Mouse (Mus musculus) naive thymus-derived CD4-positive, alpha-beta T cell, adult 5 months (primary cell): ENCODE data around the gene Frmpd3. TPM values are rescaled to one million over a fixed set of nuclear protein-coding genes. Genes with fewer than 3 reads are reported as not detected.

ENCODE experiments used
- polyA plus RNA-seq: library from polyadenylated mRNA; unstranded; fragments of 100-300 nt; shearing (Covaris generic); gene quantifications from one replicate; pipeline ENCODE4 v1.2.1, GENCODE M21; 2017

Frmpd3 gene
- not detected for polyA plus RNA-seq

GRCm38 (mm10) chrX:140341656-140342392 lies at the start of gene Frmpd3:
Gene Frmpd3 (plus strand): TSS chrX:140342263.

GRCm38 (mm10) chrX:140456279-140456731 lies 114.2 kb downstream of the Frmpd3 start, which contains the start of gene Prps1:
Gene Prps1 (plus strand): TSS chrX:140456613.

Other genes starting within 250 kb of the Frmpd3 start
- 96.6 TPM for gene Prps1, start 114.3 kb downstream of the Frmpd3 start, polyA plus RNA-seq